Mouse (Mus musculus) bone marrow macrophage, adult 2 months (primary cell): ENCODE data around the gene Tmed1.

Source experiments
- CTCF ChIP-seq: IDR thresholded peaks from 2 replicates; pipeline ENCODE4 v1.5.1; 2012; ENCODE audit warnings: low read depth, mild to moderate bottlenecking, low read length, moderate library complexity
- POLR2A ChIP-seq: IDR thresholded peaks from 2 replicates; pipeline ENCODE4 v1.6.1; 2012; ENCODE audit warnings: mild to moderate bottlenecking, low read depth, low read length, borderline replicate concordance

DNA sequence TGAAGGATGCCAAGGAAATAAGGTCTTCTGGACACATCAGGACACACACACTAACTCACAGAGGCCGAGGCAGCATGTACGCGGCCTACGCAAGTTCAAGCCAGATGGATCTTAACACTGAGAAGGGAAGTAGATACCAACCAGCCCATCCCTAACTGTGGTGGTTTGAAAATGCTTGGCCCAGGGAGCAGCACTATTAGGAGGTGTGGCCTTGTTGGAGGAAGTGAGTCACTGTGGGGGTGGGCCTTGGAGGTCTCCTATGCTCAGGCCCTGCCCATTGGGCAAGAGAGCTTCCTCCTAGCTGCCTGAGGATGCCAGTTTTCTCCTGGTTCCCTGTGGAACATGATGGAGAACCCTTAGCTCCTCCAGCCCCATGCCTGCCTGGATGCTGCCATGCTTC is 3.4 kb upstream of the Tmed1 start:
- TF ChIP-seq CTCF (no peak), POLR2A (no peak)
